20 mouse cellular contexts compared by ENCODE assay signal in genomic region chr5:114288874-114289273, GRCm38 (mm10). TPM values are rescaled to one million over a fixed set of nuclear protein-coding genes. Genes with fewer than 3 reads are reported as not detected.
A peak's percentile ranks its signal among the peaks of the same experiment; 100 is the strongest.
DNase-seq lines count a peak whose midpoint lies in the region; ATAC-seq and TF ChIP-seq lines count a peak whose summit lies in the region.
"Had no signal": no experiment of that assay in that cellular context is flagged by ENCODE, and none has a peak within 500 bp of the region (broad histone marks: within the 10 kb centered on the region; RNA-seq: fewer than 3 reads in every experiment).

TSS of gene Myo1h (plus strand) at chr5:114289166.

- no peak within 1 kb of the TSS for H3K9ac ChIP-seq in forebrain, postnatal 0 days
- H3K9ac ChIP-seq in lung, postnatal 0 days (replicated peaks; ENCODE audit: low read depth), result no peak within 1 kb of the TSS
- no peak within 1 kb of the TSS for H3K9ac ChIP-seq in embryonic facial prominence, embryonic 14.5 days (ENCODE audit: low read depth, low read length)
- H3K9ac ChIP-seq in stomach, embryonic 15.5 days, result no peak within 1 kb of the TSS
- H3K9ac ChIP-seq: heart, embryonic 13.5 days; liver, embryonic 13.5 days had no signal

- no peaks in the 10 kb centered on the region for H3K9me3 ChIP-seq in forebrain, embryonic 10.5 days
- H3K9me3 ChIP-seq in forebrain, postnatal 0 days (ENCODE audit: low read length), result no peaks in the 10 kb centered on the region
- no peaks in the 10 kb centered on the region for H3K9me3 ChIP-seq in lung, postnatal 0 days (ENCODE audit: low read length)
- no peaks in the 10 kb centered on the region for H3K9me3 ChIP-seq in embryonic facial prominence, embryonic 14.5 days (ENCODE audit: control insufficient read depth, low read length)
- H3K9me3 ChIP-seq in stomach, embryonic 15.5 days, result no peaks in the 10 kb centered on the region
- H3K9me3 ChIP-seq: heart, embryonic 13.5 days; liver, embryonic 13.5 days had no signal

- no peak within 1 kb of the TSS; the same call in 1 of the 2 replicates for H3K4me3 ChIP-seq in forebrain, embryonic 10.5 days
- no peak within 1 kb of the TSS for H3K4me3 ChIP-seq in forebrain, postnatal 0 days (ENCODE audit: low read depth, low read length)
- no peak within 1 kb of the TSS for H3K4me3 ChIP-seq in lung, postnatal 0 days (ENCODE audit: low read depth, low read length)
- no peak within 1 kb of the TSS for H3K4me3 ChIP-seq in embryonic facial prominence, embryonic 14.5 days (ENCODE audit: low read depth, low read length)
- no peak within 1 kb of the TSS for H3K4me3 ChIP-seq in stomach, embryonic 15.5 days (replicated peaks)
- no peak within 1 kb of the TSS for H3K4me3 ChIP-seq in gastrocnemius, adult 2 months
- H3K4me3 ChIP-seq: heart, embryonic 13.5 days; liver, embryonic 13.5 days; myocyte had no signal

- TF ChIP-seq EP300 in lung, postnatal 0 days (IDR thresholded peaks at IDR 0.05), result no peak

- DNase-seq in forebrain, embryonic 10.5 days (ENCODE audit: extremely low spot score, low spot score), result no peak
- no peak for DNase-seq in forebrain, postnatal 0 days
- DNase-seq in lung, postnatal 0 days (ENCODE audit: low spot score), result no peak
- no peak for DNase-seq in lung, postnatal 14 days
- DNase-seq in embryonic facial prominence, embryonic 14.5 days (ENCODE audit: low spot score), result peak; percentile 56
- DNase-seq in gastrocnemius, adult 2 months, result no peak
- no peak for DNase-seq in ovary, postnatal 36 days (ENCODE audit: low spot score)
- DNase-seq: adrenal gland, adult 8-10 months; cerebellum, postnatal 25 days; heart, postnatal 36 days; kidney, adult 2 months; layer of hippocampus, postnatal 36 days; left cerebral cortex, postnatal 4 days; liver, embryonic 13.5 days; lung, postnatal 10 days had no signal

- ATAC-seq in forebrain, postnatal 0 days, result no peak
- peak; percentile 37 for ATAC-seq in lung, postnatal 0 days
- ATAC-seq in embryonic facial prominence, embryonic 14.5 days (ENCODE audit: low read depth), result peak; percentile 74; the same call in 1 of the 2 replicates
- ATAC-seq in stomach, embryonic 15.5 days (ENCODE audit: insufficient read depth, low FRiP score, low read depth), result peak; percentile 43; the same call in 1 of the 2 replicates
- ATAC-seq: CD4-positive, CD25-positive, alpha-beta regulatory T cell, adult 4 months; hindbrain, postnatal 0 days had no signal

- WGBS in forebrain, embryonic 10.5 days, result 55% methylated on average over 13 of the region's 13 CpGs
- 56% methylated on average over 13 of the region's 13 CpGs for WGBS in forebrain, postnatal 0 days
- 33% methylated on average over 13 of the region's 13 CpGs for WGBS in lung, postnatal 0 days
- WGBS in embryonic facial prominence, embryonic 14.5 days, result 46% methylated on average over 13 of the region's 13 CpGs
- WGBS in stomach, embryonic 15.5 days, result 38% methylated on average over 13 of the region's 13 CpGs

- H3K4me1 ChIP-seq in forebrain, embryonic 10.5 days, result peaks cover 52% of the 10 kb centered on the region
- H3K4me1 ChIP-seq in forebrain, postnatal 0 days (ENCODE audit: insufficient read depth), result peaks cover 4% of the 10 kb centered on the region; the same call in 1 of the 2 replicates
- no peaks in the 10 kb centered on the region for H3K4me1 ChIP-seq in lung, postnatal 0 days (ENCODE audit: insufficient read depth, low read depth, low read length)
- H3K4me1 ChIP-seq in embryonic facial prominence, embryonic 14.5 days (ENCODE audit: control insufficient read depth, insufficient read depth, low read length), result no peaks in the 10 kb centered on the region
- no peaks in the 10 kb centered on the region for H3K4me1 ChIP-seq in stomach, embryonic 15.5 days
- H3K4me1 ChIP-seq: heart, embryonic 13.5 days; liver, embryonic 13.5 days had no signal

- H3K27me3 ChIP-seq in forebrain, embryonic 10.5 days (ENCODE audit: poor library complexity, severe bottlenecking), result peaks cover 74% of the 10 kb centered on the region
- no peaks in the 10 kb centered on the region; the same call in 1 of the 2 replicates for H3K27me3 ChIP-seq in forebrain, postnatal 0 days (ENCODE audit: insufficient read depth, low read length)
- no peaks in the 10 kb centered on the region for H3K27me3 ChIP-seq in lung, postnatal 0 days (replicated peaks; ENCODE audit: insufficient read depth, low read length)
- H3K27me3 ChIP-seq in embryonic facial prominence, embryonic 14.5 days (replicated peaks; ENCODE audit: control insufficient read depth, insufficient read depth, low read length), result no peaks in the 10 kb centered on the region
- H3K27me3 ChIP-seq in stomach, embryonic 15.5 days (replicated peaks), result peaks cover 6% of the 10 kb centered on the region; the same call in 1 of the 2 replicates

- H3K4me2 ChIP-seq in forebrain, postnatal 0 days (ENCODE audit: low read depth), result no peak within 1 kb of the TSS
- H3K4me2 ChIP-seq in lung, postnatal 0 days (replicated peaks; ENCODE audit: low read depth, low read length), result no peak within 1 kb of the TSS
- no peak within 1 kb of the TSS for H3K4me2 ChIP-seq in embryonic facial prominence, embryonic 14.5 days (ENCODE audit: low read depth, low read length)
- no peak within 1 kb of the TSS for H3K4me2 ChIP-seq in stomach, embryonic 15.5 days
- H3K4me2 ChIP-seq: heart, embryonic 13.5 days; liver, embryonic 13.5 days had no signal

- H3K27ac ChIP-seq in forebrain, embryonic 10.5 days, result 0 out of 2 replicates have a peak within 1 kb of the TSS, but pooled peaks have one; percentile 12
- no peak within 1 kb of the TSS for H3K27ac ChIP-seq in forebrain, postnatal 0 days (ENCODE audit: low read depth, low read length)
- H3K27ac ChIP-seq in lung, postnatal 0 days (ENCODE audit: low read length), result no peak within 1 kb of the TSS
- no peak within 1 kb of the TSS for H3K27ac ChIP-seq in embryonic facial prominence, embryonic 14.5 days (replicated peaks; ENCODE audit: low read depth, low read length)
- H3K27ac ChIP-seq in stomach, embryonic 15.5 days, result no peak within 1 kb of the TSS
- no peak within 1 kb of the TSS for H3K27ac ChIP-seq in gastrocnemius, adult 2 months
- H3K27ac ChIP-seq: heart, embryonic 13.5 days; hindbrain, postnatal 0 days; liver, embryonic 13.5 days had no signal

- no peaks in the 10 kb centered on the region for H3K36me3 ChIP-seq in forebrain, embryonic 10.5 days (replicated peaks)
- no peaks in the 10 kb centered on the region for H3K36me3 ChIP-seq in forebrain, postnatal 0 days (ENCODE audit: insufficient read depth)
- no peaks in the 10 kb centered on the region for H3K36me3 ChIP-seq in lung, postnatal 0 days (ENCODE audit: insufficient read depth, low read length)
- no peaks in the 10 kb centered on the region for H3K36me3 ChIP-seq in embryonic facial prominence, embryonic 14.5 days (ENCODE audit: control insufficient read depth, insufficient read depth, low read length)
- no peaks in the 10 kb centered on the region for H3K36me3 ChIP-seq in stomach, embryonic 15.5 days
- H3K36me3 ChIP-seq: heart, embryonic 13.5 days; liver, embryonic 13.5 days had no signal

- TF ChIP-seq CTCF in forebrain, postnatal 0 days (IDR thresholded peaks at IDR 0.05; ENCODE audit: low read depth), result no peak
- no peak for TF ChIP-seq CTCF in lung, postnatal 0 days (IDR thresholded peaks at IDR 0.05)
- TF ChIP-seq CTCF in gastrocnemius, adult 2 months (IDR thresholded peaks at IDR 0.05), result no peak

- intact Hi-C loops in gastrocnemius, adult 2 months (cut with DNase I), result no loop called here

RNA-seq across cellular contexts. Expression of gene Myo1h, which starts in this region (rescaled TPM):
- polyA plus RNA-seq in forebrain, embryonic 10.5 days (2016; fragmentation: Nextera tagmentation; extraction: Ambion mirVana), result 0.80 and 0.82 TPM in 2 replicates
- 0.67 and 0.77 TPM in 2 replicates for total RNA-seq in forebrain, postnatal 0 days (2014; rRNA removed)
- 0.44 and 0.63 TPM in 2 replicates for polyA plus RNA-seq in forebrain, postnatal 0 days (2015; fragmentation: Nextera tagmentation; extraction: Ambion mirVana)
- 3.1 and 3.4 TPM in 2 replicates for polyA plus RNA-seq in lung, postnatal 0 days (2015; fragmentation: Nextera tagmentation; extraction: Ambion mirVana)
- polyA plus RNA-seq in embryonic facial prominence, embryonic 14.5 days (2014; fragmentation: Nextera tagmentation; extraction: Ambion mirVana), result 3.0 and 3.8 TPM in 2 replicates
- 5.5 and 6.5 TPM in 2 replicates for polyA plus RNA-seq in stomach, embryonic 15.5 days (2015; fragmentation: Nextera tagmentation; extraction: Ambion mirVana)
- under 1 TPM in 1 of 2 experiments, not detected in 1; 0.39 TPM for total RNA-seq in gastrocnemius, adult 2 months (2021)
- total RNA-seq: hindbrain, postnatal 0 days had no signal
